Mouse (Mus musculus): ENCODE measurements around the gene Heatr4.

DNA sequence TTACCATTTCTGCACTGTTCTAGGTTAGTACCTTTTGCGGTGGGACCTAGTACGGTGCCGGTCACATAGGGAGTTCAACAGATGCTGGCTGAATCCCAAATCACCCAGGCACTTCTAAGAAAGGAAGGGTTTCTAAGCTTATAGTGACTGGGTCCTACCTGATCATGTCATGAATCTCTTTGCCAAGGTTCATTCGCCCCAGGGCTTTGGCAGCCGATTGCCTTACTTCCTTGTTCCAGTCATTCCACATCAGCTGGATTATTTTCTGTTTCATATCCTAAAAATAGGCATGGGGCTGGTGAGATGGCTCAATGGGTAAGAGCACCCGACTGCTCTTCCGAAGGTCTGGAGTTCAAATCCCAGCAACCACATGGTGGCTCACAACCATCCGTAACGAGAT is 26.4 kb downstream of the Heatr4 start:
- TF ChIP-seq CTCF (conservative IDR thresholded peaks at IDR 0.05; ENCODE audit: low read length) = no peak
- no peak for TF ChIP-seq POU5F1 (IDR thresholded peaks at IDR 0.05; ENCODE audit: borderline replicate concordance, low read length)

All from E14TG2a.4 (cell line).